Mouse (Mus musculus) forebrain, embryonic 10.5 days (tissue): Measurements from ENCODE around the gene 4930518I15Rik. TPM values are rescaled to one million over a fixed set of nuclear protein-coding genes. Genes with fewer than 3 reads are reported as not detected.
"Not testable (repeated sequence)": the region's sequence is repeated elsewhere in the genome, so short reads cannot be mapped to it uniquely, and the experiment has no call there.

ENCODE experiments used
- DNase-seq: peaks from one replicate; pipeline ENCODE4 v3.0.0-alpha.2; 2017; ENCODE audit warnings: low spot score; ENCODE audit errors: extremely low spot score
- H3K27ac ChIP-seq: fragments of 300-500 bp; sonication (generic); 2 replicates; pipeline ENCODE4 v1.5.1; 2016; ENCODE audit warnings: mild to moderate bottlenecking
- H3K27me3 ChIP-seq: fragments of 300-500 bp; sonication (generic); 2 replicates; pipeline ENCODE4 v1.6.1; 2016; ENCODE audit warnings: mild to moderate bottlenecking; ENCODE audit not compliant: poor library complexity, severe bottlenecking
- H3K36me3 ChIP-seq: fragments of 300-500 bp; sonication (generic); replicated peaks from 2 replicates; pipeline ENCODE4 v1.6.1; 2016; ENCODE audit warnings: mild to moderate bottlenecking, moderate library complexity
- H3K4me1 ChIP-seq: fragments of 300-500 bp; sonication (generic); 2 replicates; pipeline ENCODE4 v1.6.1; 2016
- H3K4me3 ChIP-seq: fragments of 300-500 bp; sonication (generic); 2 replicates; pipeline ENCODE4 v1.5.1; 2016; ENCODE audit warnings: mild to moderate bottlenecking, moderate library complexity
- H3K9me3 ChIP-seq: fragments of 300-500 bp; sonication (generic); 2 replicates; pipeline ENCODE4 v1.6.1; 2016; ENCODE audit warnings: mild to moderate bottlenecking, moderate library complexity
- WGBS: fragments of 180-500 bp; shearing (Covaris S2); methylation state at CpG from one replicate; pipeline ENCODE4 v1.1.7; 2016; 5-methylcytosine and 5-hydroxymethylcytosine counted together
- polyA plus RNA-seq: library from polyadenylated mRNA; unstranded; fragments of >200 nt; fragmentation: Nextera tagmentation; extraction: Ambion mirVana; gene quantifications from 2 replicates; pipeline ENCODE4 v1.2.1, GENCODE M21; 2016

The 4930518I15Rik gene
- 7.7 and 9.3 TPM in 2 replicates for polyA plus RNA-seq

- H3K9me3 ChIP-seq = no peaks in the 10 kb centered on the region
- H3K4me3 ChIP-seq = no peak within 1 kb of the TSS
- H3K27me3 ChIP-seq = no peaks in the 10 kb centered on the region
- 90% methylated on average over 2 of the region's 2 CpGs for WGBS
- peaks cover 70% of the 10 kb centered on the region for H3K36me3 ChIP-seq
- no peak within 1 kb of the TSS for H3K27ac ChIP-seq
- peaks cover 15% of the 10 kb centered on the region for H3K4me1 ChIP-seq
- no peak for DNase-seq
Observed at GRCm38 (mm10) chr2:156857835-156858234, at the start of gene 4930518I15Rik. Gene 4930518I15Rik, minus strand, starts transcription at chr2:156857946.

- DNase-seq, H3K27ac ChIP-seq, H3K4me3 ChIP-seq, H3K36me3 ChIP-seq, H3K4me1 ChIP-seq, H3K9me3 ChIP-seq, H3K27me3 ChIP-seq: not testable (repeated sequence)
- 48% methylated on average over 4 of the region's 4 CpGs for WGBS
Observed at GRCm38 (mm10) chr2:156905931-156906330, 48.2 kb upstream of the 4930518I15Rik start.

- DNase-seq = peak; percentile 35
- H3K9me3 ChIP-seq = no peaks in the 10 kb centered on the region
- H3K4me3 ChIP-seq = no peak overlapping the region
- no peaks in the 10 kb centered on the region for H3K27me3 ChIP-seq
- H3K4me1 ChIP-seq = peaks cover 6% of the 10 kb centered on the region; the same call in 1 of the 2 replicates
- WGBS = 30% methylated on average over 6 of the region's 6 CpGs
- no peaks in the 10 kb centered on the region for H3K36me3 ChIP-seq
- no peak overlapping the region for H3K27ac ChIP-seq
Observed at GRCm38 (mm10) chr2:156904976-156905717, 47.4 kb upstream of the 4930518I15Rik start.

- 24% methylated on average over 2 of the region's 2 CpGs for WGBS
- Histone ChIP-seq H3K27ac (no peak overlapping the region), H3K36me3 (no peaks in the 10 kb centered on the region), H3K4me3 (no peak overlapping the region), H3K27me3 (no peaks in the 10 kb centered on the region), H3K9me3 (no peaks in the 10 kb centered on the region), H3K4me1 (peaks cover 6% of the 10 kb centered on the region; the same call in 1 of the 2 replicates)
- DNase-seq = no peak
Observed at GRCm38 (mm10) chr2:156903367-156903766, 45.6 kb upstream of the 4930518I15Rik start.

GRCm38 (mm10) chr2:156902411-156902810 is 44.7 kb upstream of the 4930518I15Rik start:
- H3K36me3 ChIP-seq, H3K9me3 ChIP-seq, H3K27ac ChIP-seq, H3K4me3 ChIP-seq, H3K27me3 ChIP-seq, H3K4me1 ChIP-seq, DNase-seq: not testable (repeated sequence)
- 85% methylated on average over 4 of the region's 4 CpGs for WGBS

GRCm38 (mm10) chr2:156901883-156902282 is 44.1 kb upstream of the 4930518I15Rik start:
- Histone ChIP-seq H3K27ac (no peak overlapping the region), H3K36me3 (no peaks in the 10 kb centered on the region), H3K4me1 (peaks cover 6% of the 10 kb centered on the region; the same call in 1 of the 2 replicates), H3K4me3 (no peak overlapping the region), H3K9me3 (no peaks in the 10 kb centered on the region), H3K27me3 (no peaks in the 10 kb centered on the region)
- no peak for DNase-seq
- WGBS = 90% methylated on average over 6 of the region's 6 CpGs

GRCm38 (mm10) chr2:156901344-156901743 is 43.6 kb upstream of the 4930518I15Rik start:
- H3K9me3 ChIP-seq = no peaks in the 10 kb centered on the region
- no peak overlapping the region for H3K27ac ChIP-seq
- H3K4me3 ChIP-seq = no peak overlapping the region
- H3K36me3 ChIP-seq = no peaks in the 10 kb centered on the region
- H3K4me1 ChIP-seq = peaks cover 6% of the 10 kb centered on the region; the same call in 1 of the 2 replicates
- DNase-seq = no peak
- H3K27me3 ChIP-seq = no peaks in the 10 kb centered on the region
- 72% methylated on average over 2 of the region's 2 CpGs for WGBS

GRCm38 (mm10) chr2:156899184-156899583 is 41.4 kb upstream of the 4930518I15Rik start:
- Histone ChIP-seq H3K27me3 (no peaks in the 10 kb centered on the region), H3K36me3 (no peaks in the 10 kb centered on the region), H3K4me3 (no peak overlapping the region), H3K9me3 (no peaks in the 10 kb centered on the region), H3K4me1 (no peaks in the 10 kb centered on the region), H3K27ac (no peak overlapping the region)
- DNase-seq = no peak
- 85% methylated on average over 4 of the region's 4 CpGs for WGBS

GRCm38 (mm10) chr2:156898374-156898773 is 40.6 kb upstream of the 4930518I15Rik start:
- Histone ChIP-seq H3K4me3 (no peak overlapping the region), H3K36me3 (no peaks in the 10 kb centered on the region), H3K4me1 (no peaks in the 10 kb centered on the region), H3K9me3 (no peaks in the 10 kb centered on the region), H3K27me3 (no peaks in the 10 kb centered on the region), H3K27ac (no peak overlapping the region)
- no peak for DNase-seq
- 81% methylated on average over 4 of the region's 4 CpGs for WGBS

- no peak overlapping the region for H3K4me3 ChIP-seq
- no peak overlapping the region for H3K27ac ChIP-seq
- WGBS = 89% methylated on average over 9 of the region's 9 CpGs
- no peaks in the 10 kb centered on the region for H3K27me3 ChIP-seq
- no peak for DNase-seq
- H3K4me1 ChIP-seq = peaks cover 8% of the 10 kb centered on the region
- H3K9me3 ChIP-seq = no peaks in the 10 kb centered on the region
- no peaks in the 10 kb centered on the region for H3K36me3 ChIP-seq
Observed at GRCm38 (mm10) chr2:156897034-156897433, 39.3 kb upstream of the 4930518I15Rik start.

- 89% methylated on average over 9 of the region's 9 CpGs for WGBS
- H3K4me1 ChIP-seq = peaks cover 10% of the 10 kb centered on the region
- no peak for DNase-seq
Observed at GRCm38 (mm10) chr2:156896384-156896914, 38.7 kb upstream of the 4930518I15Rik start.

GRCm38 (mm10) chr2:156894496-156895265 is 36.9 kb upstream of the 4930518I15Rik start:
- Histone ChIP-seq H3K27me3 (no peaks in the 10 kb centered on the region), H3K4me1 (peaks cover 10% of the 10 kb centered on the region), H3K27ac (no peak overlapping the region), H3K36me3 (no peaks in the 10 kb centered on the region), H3K4me3 (no peak overlapping the region), H3K9me3 (no peaks in the 10 kb centered on the region)
- 90% methylated on average over 15 of the region's 15 CpGs for WGBS
- DNase-seq = no peak

More at GRCm38 (mm10) chr2:156896384-156896914, 38.7 kb upstream of the 4930518I15Rik start:
- Histone ChIP-seq H3K27ac (no peak overlapping the region), H3K27me3 (no peaks in the 10 kb centered on the region), H3K9me3 (no peaks in the 10 kb centered on the region), H3K36me3 (no peaks in the 10 kb centered on the region), H3K4me3 (no peak overlapping the region)

- Histone ChIP-seq H3K27ac (no peak overlapping the region), H3K9me3 (no peaks in the 10 kb centered on the region), H3K27me3 (no peaks in the 10 kb centered on the region), H3K4me1 (peaks cover 10% of the 10 kb centered on the region), H3K4me3 (no peak overlapping the region), H3K36me3 (no peaks in the 10 kb centered on the region)
- DNase-seq = no peak
- WGBS = 74% methylated on average over 6 of the region's 6 CpGs
Observed at GRCm38 (mm10) chr2:156892821-156893220, 35.1 kb upstream of the 4930518I15Rik start.
